Mouse (Mus musculus) left cerebral cortex, postnatal 4 days (tissue): ENCODE measurements around the gene Camta1. TPM values are rescaled to one million over a fixed set of nuclear protein-coding genes. Genes with fewer than 3 reads are reported as not detected.

ENCODE experiments used
- DNase-seq: peaks from one replicate; pipeline ENCODE4 v3.0.0-alpha.2; 2022
- intact Hi-C: fragments of 180-260 bp; cut with DNase I; formaldehyde crosslinking; loops from one replicate; pipeline ENCODE4 v1.15.1; 2025
- total RNA-seq, 2 experiments: library from RNA; stranded (reverse); gene quantifications; 2 replicates each; pipeline ENCODE4 v1.2.3; 2021

Gene Camta1
- total RNA-seq, 2 experiments from 2014 or later: 198 to 204 TPM

- no peak for DNase-seq
- intact Hi-C loops: no loop called here
These were observed 159.2 kb downstream of the Camta1 start for GRCm38 (mm10) chr4:151702463-151702862.

GRCm38 (mm10) chr4:151695984-151696383 lies 165.7 kb downstream of the Camta1 start:
- no peak for DNase-seq
- intact Hi-C loops: no loop called here

GRCm38 (mm10) chr4:151694531-151694930 lies 167.1 kb downstream of the Camta1 start:
- DNase-seq: no peak
- intact Hi-C loops: no loop called here

- intact Hi-C loops: no loop called here
- no peak for DNase-seq
These were observed 167.6 kb downstream of the Camta1 start for GRCm38 (mm10) chr4:151694047-151694446.

- intact Hi-C loops: no loop called here
- no peak for DNase-seq
These were observed 171.6 kb downstream of the Camta1 start for GRCm38 (mm10) chr4:151690041-151690440.

GRCm38 (mm10) chr4:151688206-151688605 lies 173.5 kb downstream of the Camta1 start:
- DNase-seq: peak; percentile 21
- intact Hi-C loops: no loop called here

- DNase-seq: peak; percentile 19
- intact Hi-C loops: no loop called here
These were observed 177.1 kb downstream of the Camta1 start for GRCm38 (mm10) chr4:151684596-151684995.

- no peak for DNase-seq
- intact Hi-C loops: no loop called here
These were observed 178.7 kb downstream of the Camta1 start for GRCm38 (mm10) chr4:151682831-151683488.

GRCm38 (mm10) chr4:151672452-151672851 lies 189.2 kb downstream of the Camta1 start:
- intact Hi-C loops: no loop called here

GRCm38 (mm10) chr4:151666411-151666901 lies 195.2 kb downstream of the Camta1 start:
- peak; percentile 78 for DNase-seq

More at GRCm38 (mm10) chr4:151672452-151672851, 189.2 kb downstream of the Camta1 start:
- peak; percentile 47 for DNase-seq

GRCm38 (mm10) chr4:151661486-151661885 lies 200.2 kb downstream of the Camta1 start:
- no peak for DNase-seq
- intact Hi-C loops: no loop called here

More at GRCm38 (mm10) chr4:151666411-151666901, 195.2 kb downstream of the Camta1 start:
- intact Hi-C loops: no loop called here

GRCm38 (mm10) chr4:151656427-151656826 lies 205.2 kb downstream of the Camta1 start:
- intact Hi-C loops: no loop called here
- peak; percentile 24 for DNase-seq

- DNase-seq: no peak
- intact Hi-C loops: no loop called here
These were observed 205.9 kb downstream of the Camta1 start for GRCm38 (mm10) chr4:151655637-151656385.

GRCm38 (mm10) chr4:151655227-151655626 lies 206.4 kb downstream of the Camta1 start:
- intact Hi-C loops: no loop called here
- DNase-seq: no peak

GRCm38 (mm10) chr4:151642418-151642817 lies 219.3 kb downstream of the Camta1 start:
- no peak for DNase-seq
- intact Hi-C loops: no loop called here

- intact Hi-C loops: no loop called here
- DNase-seq: no peak
These were observed 220.7 kb downstream of the Camta1 start for GRCm38 (mm10) chr4:151640971-151641370.

- intact Hi-C loops: no loop called here
- DNase-seq: peak; percentile 23
These were observed 222.7 kb downstream of the Camta1 start for GRCm38 (mm10) chr4:151638941-151639340.

GRCm38 (mm10) chr4:151637348-151637747 lies 224.3 kb downstream of the Camta1 start:
- no peak for DNase-seq
- intact Hi-C loops: no loop called here

GRCm38 (mm10) chr4:151634771-151635170 lies 226.9 kb downstream of the Camta1 start:
- intact Hi-C loops: no loop called here
- no peak for DNase-seq

GRCm38 (mm10) chr4:151633795-151634194 lies 227.9 kb downstream of the Camta1 start:
- intact Hi-C loops: no loop called here
- DNase-seq: no peak

GRCm38 (mm10) chr4:151632321-151632720 lies 229.4 kb downstream of the Camta1 start:
- no peak for DNase-seq
- intact Hi-C loops: no loop called here

- intact Hi-C loops: no loop called here
- no peak for DNase-seq
These were observed 231.0 kb downstream of the Camta1 start for GRCm38 (mm10) chr4:151630664-151631063.
